Mouse (Mus musculus) G1E (cell line): ENCODE measurements at regions not wholly inside any gene's neighbourhood (a gene's known extent, or its start where the extent isn't known, plus 50 kb on each side); places are given as distances from the start of the nearest gene placed in this dataset.

ENCODE experiments used
- CTCF ChIP-seq: IDR thresholded peaks from 2 replicates; pipeline ENCODE4 v1.5.1; 2012; ENCODE audit warnings: low read depth, low read length, inconsistent platforms, mixed read lengths
- GATA1 ChIP-seq: IDR thresholded peaks from 2 replicates; pipeline ENCODE4 v1.6.1; 2012; ENCODE audit warnings: borderline replicate concordance, low read length, inconsistent platforms, mixed read lengths
- POLR2AphosphoS5 ChIP-seq: IDR thresholded peaks from 2 replicates; pipeline ENCODE4 v1.6.1; 2012; ENCODE audit warnings: low read depth, low read length, inconsistent platforms; ENCODE audit not compliant: insufficient replicate concordance

- TF ChIP-seq CTCF (no peak), GATA1 (no peak), POLR2AphosphoS5 (no peak)
These were observed 70.6 kb upstream of the C1qtnf7 start for GRCm38 (mm10) chr5:43444582-43445214.
